Mouse (Mus musculus): ENCODE results near the gene Akt2. TPM values are rescaled to one million over a fixed set of nuclear protein-coding genes. Genes with fewer than 3 reads are reported as not detected.

Akt2 gene
- polyA plus RNA-seq, 1 experiment from 2014 or later, result 106 TPM

DNA sequence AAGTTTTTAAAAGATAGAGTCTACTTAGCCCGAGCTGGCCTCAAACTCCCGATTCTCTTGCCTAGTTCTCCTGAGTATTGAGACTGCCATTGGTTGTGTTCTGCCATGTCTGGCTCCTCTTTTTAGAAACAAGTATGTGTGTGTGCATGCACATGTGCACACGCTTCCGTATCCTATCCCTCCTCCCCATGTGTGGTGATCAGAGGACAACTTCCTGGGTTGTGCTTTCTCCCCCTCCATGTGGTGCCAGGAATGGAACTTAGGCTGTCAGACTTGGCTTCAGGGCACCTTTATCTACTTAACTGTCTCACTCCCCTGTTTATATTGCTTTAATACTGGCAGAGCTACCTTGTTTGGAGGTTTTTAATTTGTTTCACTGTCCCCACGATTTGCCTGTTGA is 93.9 kb downstream of the Akt2 start:
- ATAC-seq (replicated peaks; ENCODE audit: low FRiP score), result no peak
- H3K9ac ChIP-seq, result no peak overlapping the region
- WGBS, result 38% methylated on average over 5 of the region's 5 CpGs

DNA sequence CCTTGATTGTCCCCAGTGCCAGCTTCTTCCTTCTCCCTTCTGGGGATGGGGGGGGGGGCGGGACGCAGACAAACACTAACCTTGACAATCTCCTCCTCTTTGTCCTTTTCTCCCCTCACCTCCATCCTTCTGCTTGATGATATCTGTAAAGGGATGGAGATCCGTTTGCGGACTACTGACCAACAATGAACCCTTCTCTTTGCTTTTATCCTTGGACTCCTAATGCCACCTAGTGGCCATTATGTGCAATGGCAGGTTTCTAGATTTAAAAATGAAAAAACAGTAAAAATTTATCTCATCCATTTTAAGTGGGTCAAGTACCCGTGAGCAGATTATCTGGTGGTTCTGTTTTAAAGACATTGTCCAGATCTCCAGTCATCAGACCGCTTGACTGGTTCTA is 94.3 kb downstream of the Akt2 start:
- no peak overlapping the region for H3K27ac ChIP-seq
- 0% methylated on average over 6 of the region's 6 CpGs for WGBS
- H3K9ac ChIP-seq, result no peak overlapping the region
- no peaks in the 10 kb centered on the region for H3K27me3 ChIP-seq
- no peak for ATAC-seq (replicated peaks; ENCODE audit: low FRiP score)
- no peaks in the 10 kb centered on the region for H3K36me3 ChIP-seq
- H3K4me1 ChIP-seq, result peaks cover 18% of the 10 kb centered on the region
- H3K9me3 ChIP-seq (replicated peaks), result no peaks in the 10 kb centered on the region
- no peak overlapping the region for H3K4me3 ChIP-seq (replicated peaks)
- peak overlapping the region; percentile 25; the same call in 1 of the 2 replicates for H3K4me2 ChIP-seq

More for the DNA sequence above, 93.9 kb downstream of the Akt2 start:
- Histone ChIP-seq H3K27ac (no peak overlapping the region), H3K36me3 (no peaks in the 10 kb centered on the region), H3K4me3 (replicated peaks) (no peak overlapping the region), H3K4me2 (peak overlapping the region; percentile 25; the same call in 1 of the 2 replicates), H3K27me3 (no peaks in the 10 kb centered on the region), H3K9me3 (replicated peaks) (no peaks in the 10 kb centered on the region), H3K4me1 (peaks cover 17% of the 10 kb centered on the region)

DNA sequence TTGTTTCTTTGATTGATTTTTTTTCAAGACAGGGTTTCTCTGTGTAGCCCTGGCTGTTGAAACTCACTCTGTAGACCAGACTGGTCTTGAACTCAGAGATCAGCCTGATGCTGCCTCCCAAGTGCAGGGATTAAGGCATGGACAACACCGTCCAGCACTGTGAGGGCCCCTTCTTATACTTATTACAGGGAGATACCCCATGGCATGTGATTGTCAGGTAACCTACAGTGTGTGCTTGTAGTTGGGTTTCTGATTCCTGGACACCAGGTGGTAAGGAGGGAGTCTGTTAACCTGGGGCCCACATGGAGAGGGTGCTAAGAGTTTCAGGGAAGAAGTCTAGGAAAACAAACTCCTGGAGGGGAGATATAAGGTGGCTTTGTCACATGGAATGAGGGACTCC is 95.7 kb downstream of the Akt2 start:
- H3K4me2 ChIP-seq, result no peak overlapping the region
- WGBS, result 88% methylated on average over 1 of the region's 1 CpGs

DNA sequence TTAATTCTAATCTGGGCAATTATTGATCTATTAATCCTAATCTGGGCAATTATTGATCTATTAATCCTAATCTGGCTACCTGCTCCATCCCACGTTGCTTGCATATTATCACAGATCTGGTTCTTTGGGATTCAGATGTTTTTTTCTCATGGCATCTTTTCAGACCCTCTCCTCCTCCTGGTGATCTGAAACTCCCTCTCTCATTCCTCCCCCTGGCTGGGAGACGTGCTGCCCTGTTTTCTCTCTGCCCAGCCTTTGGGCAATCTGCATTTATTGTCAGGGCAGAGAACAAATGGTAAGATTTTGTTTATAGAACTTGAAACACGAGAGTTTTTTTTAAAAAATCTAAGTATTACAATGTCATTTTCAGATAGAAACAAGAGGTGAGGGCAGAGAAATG is 96.5 kb downstream of the Akt2 start:
- H3K4me2 ChIP-seq, result peak overlapping the region; percentile 72
- 73% methylated on average over 3 of the region's 3 CpGs for WGBS
- peaks cover 18% of the 10 kb centered on the region for H3K4me1 ChIP-seq
- H3K9ac ChIP-seq, result 0 out of 2 replicates have a peak overlapping the region, but pooled peaks have one; percentile 62
- no peak overlapping the region; the same call in 1 of the 2 replicates for H3K4me3 ChIP-seq (replicated peaks)
- no peak for ATAC-seq (replicated peaks; ENCODE audit: low FRiP score)
- no peaks in the 10 kb centered on the region for H3K27me3 ChIP-seq
- H3K36me3 ChIP-seq, result no peaks in the 10 kb centered on the region
- H3K27ac ChIP-seq, result no peak overlapping the region
- H3K9me3 ChIP-seq (replicated peaks), result no peaks in the 10 kb centered on the region

More for the DNA sequence above, 95.7 kb downstream of the Akt2 start:
- Histone ChIP-seq H3K4me3 (replicated peaks) (no peak overlapping the region), H3K9me3 (replicated peaks) (no peaks in the 10 kb centered on the region), H3K27me3 (no peaks in the 10 kb centered on the region), H3K27ac (no peak overlapping the region), H3K4me1 (peaks cover 18% of the 10 kb centered on the region), H3K36me3 (no peaks in the 10 kb centered on the region), H3K9ac (no peak overlapping the region)
- ATAC-seq (replicated peaks; ENCODE audit: low FRiP score), result no peak

DNA sequence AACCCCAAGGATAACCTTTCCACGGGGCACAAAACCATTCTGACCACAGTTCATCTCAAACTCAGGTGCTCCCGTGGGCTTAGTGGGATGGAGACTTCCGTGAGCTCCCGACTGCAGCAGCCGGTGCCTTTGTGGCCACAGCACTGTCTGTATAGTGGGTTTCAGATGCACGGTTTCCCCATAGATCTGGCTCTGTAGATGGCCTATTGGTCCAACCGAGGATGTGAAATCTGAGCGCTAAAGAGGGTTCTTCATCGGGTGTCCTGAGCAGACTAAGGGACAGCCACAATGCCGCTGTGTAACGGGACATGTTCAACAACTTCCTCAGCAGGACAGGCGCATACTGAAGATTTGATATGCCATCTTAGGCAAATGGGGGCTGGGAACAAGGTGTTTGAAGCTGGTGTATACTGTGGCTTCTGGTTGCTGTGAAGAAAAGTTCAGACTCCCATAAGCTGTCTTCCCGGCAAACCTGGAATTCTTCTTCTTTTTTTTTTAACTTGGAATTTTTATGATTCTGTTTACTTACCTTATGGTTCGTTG is 97.0 kb downstream of the Akt2 start:
- H3K9me3 ChIP-seq (replicated peaks), result no peaks in the 10 kb centered on the region
- no peak for ATAC-seq (replicated peaks; ENCODE audit: low FRiP score)
- H3K4me2 ChIP-seq, result peak overlapping the region; percentile 72
- H3K4me1 ChIP-seq, result peaks cover 18% of the 10 kb centered on the region
- no peaks in the 10 kb centered on the region for H3K36me3 ChIP-seq
- H3K27ac ChIP-seq, result peak overlapping the region; percentile 83; the same call in 1 of the 2 replicates
- peak overlapping the region; percentile 55 for H3K4me3 ChIP-seq (replicated peaks)
- H3K27me3 ChIP-seq, result no peaks in the 10 kb centered on the region
- H3K9ac ChIP-seq, result peak overlapping the region; percentile 62
- 33% methylated on average over 14 of the region's 14 CpGs for WGBS

DNA sequence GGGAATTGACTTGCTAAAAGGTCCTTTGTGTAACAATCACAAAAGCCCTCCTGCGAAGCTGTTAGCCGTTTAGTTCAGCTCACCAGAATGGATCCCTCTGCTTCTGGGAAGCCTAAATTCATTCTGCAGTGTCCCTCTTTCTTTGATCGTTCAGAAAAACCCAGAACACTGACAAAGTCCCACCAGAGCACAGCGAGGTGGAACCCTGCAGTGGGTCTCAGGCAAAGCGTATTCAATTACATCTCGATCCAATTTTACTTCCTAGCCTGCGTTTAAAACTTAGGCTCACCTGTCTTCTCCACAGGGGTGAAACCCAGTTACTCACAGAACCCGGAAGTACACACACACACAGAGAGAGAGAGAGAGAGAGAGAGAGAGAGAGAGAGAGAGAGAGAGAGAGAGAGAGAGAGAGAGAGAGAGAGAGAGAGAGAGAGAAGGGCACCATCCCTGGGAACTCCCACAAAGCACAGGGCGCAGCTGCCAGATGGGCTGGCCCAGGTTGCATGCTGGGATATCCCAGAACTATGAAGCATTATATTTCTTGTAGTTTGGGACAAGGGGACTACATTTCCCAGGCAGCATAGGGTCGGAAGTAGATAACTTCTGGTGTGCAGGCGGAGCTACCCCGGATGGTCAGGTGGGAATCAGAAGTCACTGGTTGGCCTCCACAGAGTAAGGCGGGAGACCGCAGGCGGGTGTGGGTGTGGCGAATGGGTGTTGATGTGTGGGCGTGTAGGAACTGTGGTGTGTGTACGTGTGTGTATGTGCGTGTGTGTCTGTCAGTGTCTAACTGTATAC is 97.7 kb downstream of the Akt2 start, which contains the start of gene Zfp607b:
Gene Zfp607b, plus strand, starts transcription at position 526 of the 798 bp plus-strand sequence.
- Histone ChIP-seq H3K4me1 (peaks cover 18% of the 10 kb centered on the region), H3K36me3 (no peaks in the 10 kb centered on the region), H3K4me2 (peak within 1 kb of the TSS; percentile 72), H3K27me3 (no peaks in the 10 kb centered on the region), H3K27ac (peak within 1 kb of the TSS; percentile 83), H3K9me3 (replicated peaks) (no peaks in the 10 kb centered on the region), H3K9ac (peak within 1 kb of the TSS; percentile 62), H3K4me3 (replicated peaks) (peak within 1 kb of the TSS; percentile 55)
- 1% methylated on average over 19 of the region's 19 CpGs for WGBS
- ATAC-seq (replicated peaks; ENCODE audit: low FRiP score), result peak; percentile 99

Other genes with a start within 250 kb of the Akt2 start
- 43.6 and 53.1 TPM in 2 replicates for gene Shkbp1, start 235.5 kb upstream of the Akt2 start, polyA plus RNA-seq (2015; fragmentation: Nextera tagmentation; extraction: Ambion mirVana)
- 1.9 TPM in 1 of 2 replicates, not detected in the other for gene Gm20479, start 234.1 kb upstream of the Akt2 start, polyA plus RNA-seq (2015; fragmentation: Nextera tagmentation; extraction: Ambion mirVana)
- 0.27 and 0.39 TPM in 2 replicates for gene Sptbn4, start 143.9 kb upstream of the Akt2 start, polyA plus RNA-seq (2015; fragmentation: Nextera tagmentation; extraction: Ambion mirVana)
- 44.5 and 57.4 TPM in 2 replicates for gene Blvrb, start 143.6 kb upstream of the Akt2 start, polyA plus RNA-seq (2015; fragmentation: Nextera tagmentation; extraction: Ambion mirVana)
- 30.3 and 32.0 TPM in 2 replicates for gene Sertad3, start 117.8 kb upstream of the Akt2 start, polyA plus RNA-seq (2015; fragmentation: Nextera tagmentation; extraction: Ambion mirVana)
- 40.5 and 41.0 TPM in 2 replicates for gene Sertad1, start 104.6 kb upstream of the Akt2 start, polyA plus RNA-seq (2015; fragmentation: Nextera tagmentation; extraction: Ambion mirVana)
- gene Prx, start 92.2 kb upstream of the Akt2 start, polyA plus RNA-seq (2015; fragmentation: Nextera tagmentation; extraction: Ambion mirVana), result 4.0 and 4.8 TPM in 2 replicates
- gene Hipk4, start 68.3 kb upstream of the Akt2 start, polyA plus RNA-seq (2015; fragmentation: Nextera tagmentation; extraction: Ambion mirVana), result 0.39 and 0.92 TPM in 2 replicates
- 83.1 and 90.5 TPM in 2 replicates for gene Pld3, start 38.3 kb upstream of the Akt2 start, polyA plus RNA-seq (2015; fragmentation: Nextera tagmentation; extraction: Ambion mirVana)
- 26.9 and 29.4 TPM in 2 replicates for gene 2310022A10Rik, start 38.3 kb upstream of the Akt2 start, polyA plus RNA-seq (2015; fragmentation: Nextera tagmentation; extraction: Ambion mirVana)
- gene Ttc9b, start 62.4 kb downstream of the Akt2 start, polyA plus RNA-seq (2015; fragmentation: Nextera tagmentation; extraction: Ambion mirVana), result 0.28 and 0.86 TPM in 2 replicates
- gene Map3k10, start 83.0 kb downstream of the Akt2 start, polyA plus RNA-seq (2015; fragmentation: Nextera tagmentation; extraction: Ambion mirVana), result 6.5 and 7.6 TPM in 2 replicates
- gene Zfp607b, start 97.8 kb downstream of the Akt2 start, polyA plus RNA-seq (2015; fragmentation: Nextera tagmentation; extraction: Ambion mirVana), result 3.4 and 4.6 TPM in 2 replicates
- gene Zfp60, start 139.8 kb downstream of the Akt2 start, polyA plus RNA-seq (2015; fragmentation: Nextera tagmentation; extraction: Ambion mirVana), result 37.2 and 40.8 TPM in 2 replicates
- 2.4 and 2.5 TPM in 2 replicates for gene Zfp626, start 215.6 kb downstream of the Akt2 start, polyA plus RNA-seq (2015; fragmentation: Nextera tagmentation; extraction: Ambion mirVana)
- gene Zfp59, start 247.1 kb downstream of the Akt2 start, polyA plus RNA-seq (2015; fragmentation: Nextera tagmentation; extraction: Ambion mirVana), result 8.3 and 8.8 TPM in 2 replicates

Measured in kidney, embryonic 15.5 days (tissue).